Mouse (Mus musculus) sigmoid colon, adult 10 weeks (tissue): ENCODE data around the gene Alpk1. TPM values are rescaled to one million over a fixed set of nuclear protein-coding genes. Genes with fewer than 3 reads are reported as not detected.

Experiments used
- polyA plus RNA-seq: library from polyadenylated mRNA; stranded (reverse); fragments of 350-450 nt; fragmentation: Illumina TruSeq; extraction: RNeasy Lipid Tissue Mini Kit (QIAGEN cat#74804); gene quantifications from one replicate; pipeline ENCODE4 v1.2.3, GENCODE M21; 2014; ENCODE audit warnings: low read depth, low replicate concordance

Alpk1 gene
- polyA plus RNA-seq: 33.3 TPM

GRCm38 (mm10) chr3:127780021-127780644, at the start of gene Alpk1:
TSS of gene Alpk1 (minus strand) at chr3:127780527.

GRCm38 (mm10) chr3:127789500-127790191, 9.3 kb upstream of the Alpk1 start, which contains the start of gene Tifa:
TSS of gene Tifa (plus strand) at chr3:127789805.

GRCm38 (mm10) chr3:127633080-127634032, 147.0 kb downstream of the Alpk1 start, which contains the start of gene Neurog2:
TSS of gene Neurog2 (plus strand) at chr3:127633135.

Other genes starting within 250 kb of the Alpk1 start
- gene Larp7, start 227.2 kb downstream of the Alpk1 start, polyA plus RNA-seq: 56.1 TPM
- 3.8 TPM for gene Zgrf1, start 227.0 kb downstream of the Alpk1 start, polyA plus RNA-seq
- gene Neurog2, start 147.4 kb downstream of the Alpk1 start, polyA plus RNA-seq: not detected
- gene Tifa, start 9.3 kb upstream of the Alpk1 start, polyA plus RNA-seq: 114 TPM
- gene Ap1ar, start 57.0 kb upstream of the Alpk1 start, polyA plus RNA-seq: 90.3 TPM
- gene Fam241a, start 115.8 kb upstream of the Alpk1 start, polyA plus RNA-seq: 60.8 TPM